Mouse (Mus musculus) stomach, embryonic 15.5 days (tissue): ENCODE data around the gene Phf8. TPM values are rescaled to one million over a fixed set of nuclear protein-coding genes. Genes with fewer than 3 reads are reported as not detected.
"Not testable (repeated sequence)": the region's sequence is repeated elsewhere in the genome, so short reads cannot be mapped to it uniquely, and the experiment has no call there.

Experiments
- ATAC-seq: fragments of 200-750 bp; cut with Nextera tagmentation; 2 replicates; pipeline ENCODE4 v1.8.0; 2017; ENCODE audit warnings: low read depth, moderate number of reproducible peaks, moderate TSS enrichment; ENCODE audit not compliant: insufficient read depth, low FRiP score
- H3K27ac ChIP-seq: fragments of 300-500 bp; sonication (generic); 2 replicates; pipeline ENCODE4 v1.5.1; 2015; ENCODE audit warnings: mild to moderate bottlenecking, inconsistent platforms
- H3K27me3 ChIP-seq: fragments of 300-500 bp; sonication (generic); replicated peaks from 2 replicates; pipeline ENCODE4 v1.6.1; 2015; ENCODE audit warnings: inconsistent platforms
- H3K36me3 ChIP-seq: fragments of 300-500 bp; sonication (generic); 2 replicates; pipeline ENCODE4 v1.6.1; 2015; ENCODE audit warnings: inconsistent platforms
- H3K4me1 ChIP-seq: fragments of 300-500 bp; sonication (generic); 2 replicates; pipeline ENCODE4 v1.6.1; 2015; ENCODE audit warnings: inconsistent platforms
- H3K4me2 ChIP-seq: fragments of 300-500 bp; sonication (generic); 2 replicates; pipeline ENCODE4 v1.6.1; 2015; ENCODE audit warnings: mild to moderate bottlenecking, inconsistent platforms
- H3K4me3 ChIP-seq: fragments of 300-500 bp; sonication (generic); replicated peaks from 2 replicates; pipeline ENCODE4 v1.5.1; 2015; ENCODE audit warnings: inconsistent platforms
- H3K9ac ChIP-seq: fragments of 300-500 bp; sonication (generic); 2 replicates; pipeline ENCODE4 v1.6.1; 2015; ENCODE audit warnings: inconsistent platforms
- H3K9me3 ChIP-seq: fragments of 300-500 bp; sonication (generic); 2 replicates; pipeline ENCODE4 v1.6.1; 2016; ENCODE audit warnings: inconsistent platforms
- WGBS: fragments of 180-500 bp; shearing (Covaris S2); methylation state at CpG from one replicate; pipeline ENCODE4 v1.1.7; 2015; 5-methylcytosine and 5-hydroxymethylcytosine counted together
- polyA plus RNA-seq: library from polyadenylated mRNA; unstranded; fragments of >200 nt; fragmentation: Nextera tagmentation; extraction: Ambion mirVana; gene quantifications from 2 replicates; pipeline ENCODE4 v1.2.1, GENCODE M21; 2015

The Phf8 gene
- 11.8 and 16.8 TPM in 2 replicates for polyA plus RNA-seq

DNA sequence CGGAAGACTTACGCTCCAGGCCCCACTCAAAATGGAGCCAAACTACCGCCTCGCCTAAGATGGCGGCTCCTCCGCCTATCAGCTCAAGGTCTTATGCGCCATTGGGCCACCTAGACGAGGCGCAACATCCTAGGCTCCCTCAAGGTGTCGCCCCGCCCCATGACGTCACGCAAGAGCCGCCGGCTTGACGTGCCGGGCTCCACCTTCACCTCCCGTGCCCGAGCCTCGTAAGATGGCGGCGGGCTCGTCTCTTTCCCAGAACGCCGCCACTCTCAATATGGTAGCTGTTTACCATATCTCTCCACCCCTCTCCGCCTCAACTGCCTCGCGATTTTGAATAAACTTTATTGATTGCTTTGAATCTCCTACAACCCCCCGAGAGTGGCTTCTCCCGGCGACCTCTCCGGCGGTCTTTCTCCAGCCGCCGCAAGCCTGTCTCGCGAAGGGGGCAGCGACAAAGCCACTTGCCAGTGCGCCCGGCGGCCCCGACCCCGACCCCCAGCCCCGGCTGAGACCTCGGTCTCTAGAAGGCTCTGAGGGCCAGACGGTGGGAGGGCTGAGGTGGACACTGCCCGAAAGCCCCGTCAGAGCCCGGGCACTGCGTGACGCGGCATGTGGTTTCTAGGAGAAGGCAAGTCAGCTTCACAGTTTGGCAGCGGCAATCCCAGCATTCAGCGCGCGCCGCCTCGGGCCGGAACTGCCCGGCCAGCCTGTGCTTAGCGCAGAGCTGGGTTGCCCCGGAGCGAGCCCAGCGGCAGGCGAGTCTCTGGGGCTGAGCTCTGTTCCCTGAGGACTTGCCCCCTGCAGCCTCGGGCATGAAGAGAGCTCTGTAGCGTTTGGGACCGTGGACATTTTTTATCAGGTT lies at the start of gene Phf8:
TSS of gene Phf8 (plus strand) at position 215 of the 865 bp plus-strand sequence.
- peak within 1 kb of the TSS; percentile 57 for H3K4me3 ChIP-seq
- no peaks in the 10 kb centered on the region for H3K36me3 ChIP-seq
- peak within 1 kb of the TSS; percentile 98 for H3K27ac ChIP-seq
- H3K27me3 ChIP-seq: no peaks in the 10 kb centered on the region
- peak within 1 kb of the TSS; percentile 46; the same call in 1 of the 2 replicates for H3K9ac ChIP-seq
- H3K4me1 ChIP-seq: no peaks in the 10 kb centered on the region
- peak; percentile 96 for ATAC-seq
- peak within 1 kb of the TSS; percentile 59 for H3K4me2 ChIP-seq
- no peaks in the 10 kb centered on the region for H3K9me3 ChIP-seq
- 25% methylated on average over 67 of the region's 68 CpGs for WGBS

DNA sequence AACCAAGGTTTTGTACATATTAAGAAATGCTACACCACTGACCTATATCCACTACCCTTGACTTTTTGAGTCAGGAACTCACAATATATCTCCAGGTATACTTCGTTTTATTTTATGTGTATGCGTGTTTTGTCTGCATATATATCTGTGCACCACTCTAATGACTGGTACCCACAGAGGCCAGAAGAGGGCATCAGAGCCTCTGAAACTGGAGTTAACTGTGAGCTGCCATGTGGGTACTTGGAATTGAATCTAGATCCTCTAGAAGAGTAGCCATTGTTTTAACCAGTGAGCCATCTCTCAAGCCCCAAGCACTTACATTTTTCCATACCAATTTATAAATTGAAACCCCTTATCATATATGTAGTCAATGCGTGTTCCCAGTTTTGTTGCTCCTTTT lies 32.3 kb upstream of the Phf8 start:
- Histone ChIP-seq H3K4me1 (no peaks in the 10 kb centered on the region), H3K36me3 (no peaks in the 10 kb centered on the region), H3K4me3 (no peak overlapping the region), H3K27me3 (no peaks in the 10 kb centered on the region), H3K27ac (no peak overlapping the region), H3K9ac (no peak overlapping the region), H3K4me2 (no peak overlapping the region), H3K9me3 (no peaks in the 10 kb centered on the region)
- no peak for ATAC-seq
- 80% methylated on average over 3 of the region's 3 CpGs for WGBS

- H3K27ac ChIP-seq, H3K9me3 ChIP-seq, H3K4me2 ChIP-seq, H3K4me1 ChIP-seq, H3K9ac ChIP-seq, H3K36me3 ChIP-seq, H3K4me3 ChIP-seq, H3K27me3 ChIP-seq, ATAC-seq: not testable (repeated sequence)
- 87% methylated on average over 4 of the region's 4 CpGs for WGBS
Measured at GRCm38 (mm10) chrX:151493269-151493668, 27.2 kb upstream of the Phf8 start.

GRCm38 (mm10) chrX:151496596-151496995 lies 23.9 kb upstream of the Phf8 start:
- H3K4me1 ChIP-seq: no peaks in the 10 kb centered on the region
- H3K27me3 ChIP-seq: no peaks in the 10 kb centered on the region
- 82% methylated on average over 1 of the region's 1 CpGs for WGBS
- no peak overlapping the region for H3K27ac ChIP-seq
- H3K9ac ChIP-seq: no peak overlapping the region
- no peak for ATAC-seq
- no peaks in the 10 kb centered on the region for H3K9me3 ChIP-seq
- H3K36me3 ChIP-seq: no peaks in the 10 kb centered on the region
- H3K4me2 ChIP-seq: no peak overlapping the region
- no peak overlapping the region for H3K4me3 ChIP-seq

DNA sequence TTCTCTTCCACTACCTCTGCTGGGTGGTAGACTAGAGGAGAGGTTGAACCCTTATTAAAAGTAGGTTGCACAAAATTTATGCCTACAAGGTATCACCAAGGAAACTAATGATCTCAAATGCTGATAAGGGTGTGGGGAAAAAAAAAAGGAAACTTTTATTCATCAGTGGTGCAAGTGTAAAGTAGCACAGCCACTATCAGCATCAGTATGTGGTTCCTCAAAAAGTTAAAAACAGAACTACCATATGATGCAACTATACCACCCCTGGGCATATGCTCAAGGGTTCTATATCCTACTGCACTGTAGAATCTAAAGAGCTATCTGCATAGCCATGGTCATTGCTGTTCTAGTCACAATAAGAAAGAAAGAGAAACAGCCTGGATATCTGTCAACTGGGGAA lies 11.9 kb upstream of the Phf8 start:
- no peak overlapping the region for H3K4me3 ChIP-seq
- no peak overlapping the region for H3K9ac ChIP-seq
- no peak for ATAC-seq
- H3K27me3 ChIP-seq: no peaks in the 10 kb centered on the region
- no peaks in the 10 kb centered on the region for H3K4me1 ChIP-seq
- H3K9me3 ChIP-seq: no peaks in the 10 kb centered on the region
- no peak overlapping the region for H3K4me2 ChIP-seq
- H3K36me3 ChIP-seq: no peaks in the 10 kb centered on the region
- no peak overlapping the region for H3K27ac ChIP-seq

DNA sequence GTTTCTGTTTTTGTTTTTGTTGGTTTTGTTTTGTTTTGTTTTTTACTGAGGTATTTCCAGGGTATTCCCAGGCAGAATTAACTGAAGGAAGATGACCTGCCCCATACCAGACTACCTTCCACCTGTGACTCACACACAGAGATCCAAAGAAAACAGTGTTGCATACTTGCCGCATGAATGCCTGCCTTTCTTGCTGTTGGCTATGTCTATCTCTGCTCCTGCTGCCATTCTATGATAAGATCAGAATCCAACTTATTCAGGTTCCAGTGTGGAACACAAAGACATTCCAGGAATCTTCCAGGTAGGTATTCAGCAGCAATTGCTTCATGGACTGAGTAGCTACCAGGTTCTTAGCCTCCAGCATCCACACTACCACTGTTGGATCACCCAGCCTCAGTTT lies 10.6 kb upstream of the Phf8 start:
- H3K4me2 ChIP-seq: no peak overlapping the region
- H3K36me3 ChIP-seq: no peaks in the 10 kb centered on the region
- H3K4me3 ChIP-seq: no peak overlapping the region
- H3K9ac ChIP-seq: no peak overlapping the region
- H3K4me1 ChIP-seq: no peaks in the 10 kb centered on the region
- ATAC-seq: no peak
- no peak overlapping the region for H3K27ac ChIP-seq
- H3K27me3 ChIP-seq: no peaks in the 10 kb centered on the region
- WGBS: 86% methylated on average over 1 of the region's 1 CpGs
- no peaks in the 10 kb centered on the region for H3K9me3 ChIP-seq

DNA sequence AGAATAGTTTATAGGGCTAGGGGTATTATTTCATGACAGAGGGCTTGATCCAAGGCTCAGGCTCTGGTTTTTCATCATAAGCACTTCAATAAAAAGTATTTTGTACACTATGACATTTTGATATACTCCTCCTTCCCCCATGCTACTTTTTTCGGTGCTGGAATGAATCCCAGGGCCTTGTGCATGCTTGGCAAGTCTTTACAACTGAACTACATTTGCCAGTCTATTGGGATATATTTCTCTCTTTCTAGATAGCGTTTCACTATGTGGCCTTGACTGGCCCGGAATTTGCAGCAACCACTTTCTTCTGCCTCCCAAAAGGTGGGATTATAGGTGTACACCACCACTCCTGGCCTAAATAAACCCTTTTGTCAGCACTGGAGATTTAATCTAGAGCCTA lies 7.4 kb upstream of the Phf8 start:
- WGBS: 75% methylated on average over 3 of the region's 3 CpGs
- no peaks in the 10 kb centered on the region for H3K36me3 ChIP-seq
- H3K4me2 ChIP-seq: no peak overlapping the region
- no peak overlapping the region for H3K9ac ChIP-seq
- H3K9me3 ChIP-seq: no peaks in the 10 kb centered on the region
- H3K4me3 ChIP-seq: no peak overlapping the region
- ATAC-seq: no peak
- no peaks in the 10 kb centered on the region for H3K4me1 ChIP-seq
- H3K27me3 ChIP-seq: no peaks in the 10 kb centered on the region
- H3K27ac ChIP-seq: no peak overlapping the region

- Histone ChIP-seq H3K4me2 (no peak overlapping the region), H3K9me3 (no peaks in the 10 kb centered on the region), H3K4me1 (no peaks in the 10 kb centered on the region), H3K27ac (no peak overlapping the region), H3K4me3 (no peak overlapping the region), H3K36me3 (no peaks in the 10 kb centered on the region), H3K9ac (no peak overlapping the region), H3K27me3 (no peaks in the 10 kb centered on the region)
- WGBS: 91% methylated on average over 2 of the region's 2 CpGs
- no peak for ATAC-seq
Measured at GRCm38 (mm10) chrX:151513694-151514093, 6.8 kb upstream of the Phf8 start.

DNA sequence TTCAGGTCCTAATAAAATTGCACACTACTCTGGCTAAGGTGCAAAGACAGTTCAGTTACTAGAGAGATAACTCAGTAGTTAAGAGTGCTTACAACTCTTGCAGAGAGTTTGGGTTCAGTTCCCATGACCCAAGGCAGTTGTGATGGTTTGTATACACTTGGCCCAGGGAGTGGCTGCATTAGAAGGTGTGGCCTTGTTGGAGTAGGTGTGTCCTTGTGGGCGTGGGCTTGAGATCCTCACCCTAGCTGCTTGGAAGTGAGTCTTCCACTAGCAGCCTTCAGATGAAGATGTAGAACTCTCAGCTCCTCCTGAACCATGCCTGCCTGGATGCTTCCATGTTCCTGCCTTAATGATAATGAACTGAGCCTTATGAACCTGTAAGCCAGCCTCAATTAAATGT lies 2.3 kb upstream of the Phf8 start:
- H3K27ac ChIP-seq: no peak overlapping the region
- H3K36me3 ChIP-seq: no peaks in the 10 kb centered on the region
- no peaks in the 10 kb centered on the region for H3K4me1 ChIP-seq
- 63% methylated on average over 1 of the region's 1 CpGs for WGBS
- ATAC-seq: no peak
- no peaks in the 10 kb centered on the region for H3K9me3 ChIP-seq
- H3K9ac ChIP-seq: no peak overlapping the region
- H3K4me2 ChIP-seq: no peak overlapping the region
- H3K4me3 ChIP-seq: no peak overlapping the region
- no peaks in the 10 kb centered on the region for H3K27me3 ChIP-seq

DNA sequence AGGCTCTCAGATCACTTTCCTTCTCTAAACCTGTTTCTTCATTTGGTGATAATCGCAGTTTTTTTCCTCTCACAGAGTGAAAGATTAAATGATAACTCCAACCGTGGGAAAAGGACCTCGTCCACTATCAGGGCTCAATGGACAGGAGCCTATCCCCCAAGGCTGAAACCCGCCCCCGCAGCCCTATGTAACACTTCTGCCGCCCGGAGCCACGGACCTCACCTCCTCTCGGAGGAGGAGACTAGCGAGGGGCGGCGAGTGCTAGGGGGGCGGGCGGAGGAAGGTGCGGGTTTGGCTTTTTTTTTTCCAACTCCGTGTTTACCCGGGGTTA lies 380 bp upstream of the Phf8 start:
- H3K9ac ChIP-seq: no peak overlapping the region
- peak overlapping the region; percentile 98 for H3K27ac ChIP-seq
- ATAC-seq: no peak
- no peaks in the 10 kb centered on the region for H3K9me3 ChIP-seq
- no peaks in the 10 kb centered on the region for H3K27me3 ChIP-seq
- peak overlapping the region; percentile 36 for H3K4me2 ChIP-seq
- no peaks in the 10 kb centered on the region for H3K36me3 ChIP-seq
- peak overlapping the region; percentile 57 for H3K4me3 ChIP-seq
- 24% methylated on average over 16 of the region's 17 CpGs for WGBS
- no peaks in the 10 kb centered on the region for H3K4me1 ChIP-seq

DNA sequence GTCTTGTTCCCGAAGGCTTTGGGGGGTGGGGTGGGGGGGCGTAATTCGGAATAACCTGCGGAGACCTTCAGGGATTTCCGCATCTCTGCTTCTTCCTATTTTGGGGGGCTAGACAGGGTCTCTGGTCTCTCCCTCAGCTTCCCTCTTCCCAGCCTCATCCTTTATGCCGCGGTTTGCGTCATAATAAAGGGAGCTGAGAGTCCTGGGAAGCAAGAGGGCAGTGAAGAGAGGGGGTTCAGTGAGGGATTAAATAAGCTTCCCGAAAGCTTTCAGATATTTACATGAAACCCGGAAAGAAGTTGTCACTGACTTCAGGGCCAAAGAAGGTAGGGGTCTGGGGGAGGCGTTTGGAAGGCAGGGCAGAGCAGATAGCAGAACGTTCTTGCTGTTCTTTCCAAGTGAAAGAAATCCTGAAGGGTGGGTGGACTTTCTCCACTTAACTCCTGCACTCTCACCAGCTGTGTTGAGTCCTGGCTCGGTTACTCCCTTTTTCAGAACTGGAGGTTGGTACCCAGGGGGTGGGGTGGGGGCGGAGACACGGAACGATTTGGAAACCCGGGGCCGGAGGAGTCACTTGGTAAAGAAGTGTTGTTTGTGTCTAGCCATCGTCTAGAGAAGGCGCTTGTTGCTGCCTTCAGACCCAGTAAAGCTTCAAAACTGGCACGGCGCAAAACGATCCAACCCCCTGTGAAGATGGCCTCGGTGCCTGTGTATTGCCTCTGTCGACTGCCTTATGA lies 1.5 kb downstream of the Phf8 start:
- 23% methylated on average over 25 of the region's 25 CpGs for WGBS
- H3K36me3 ChIP-seq: no peaks in the 10 kb centered on the region
- no peak for ATAC-seq
- no peaks in the 10 kb centered on the region for H3K9me3 ChIP-seq
- H3K9ac ChIP-seq: peak overlapping the region; percentile 46
- H3K27me3 ChIP-seq: no peaks in the 10 kb centered on the region
- peak overlapping the region; percentile 98 for H3K27ac ChIP-seq
- H3K4me1 ChIP-seq: no peaks in the 10 kb centered on the region
- peak overlapping the region; percentile 57 for H3K4me3 ChIP-seq
- peak overlapping the region; percentile 59 for H3K4me2 ChIP-seq

GRCm38 (mm10) chrX:151553356-151553755 lies 32.9 kb downstream of the Phf8 start:
- no peak overlapping the region for H3K4me2 ChIP-seq
- H3K4me3 ChIP-seq: no peak overlapping the region
- no peaks in the 10 kb centered on the region for H3K4me1 ChIP-seq
- no peak overlapping the region for H3K27ac ChIP-seq
- no peaks in the 10 kb centered on the region for H3K36me3 ChIP-seq
- no peaks in the 10 kb centered on the region for H3K27me3 ChIP-seq
- H3K9ac ChIP-seq: no peak overlapping the region
- 92% methylated on average over 4 of the region's 4 CpGs for WGBS
- no peak for ATAC-seq
- H3K9me3 ChIP-seq: no peaks in the 10 kb centered on the region
